ENCODE assay signal across 13 mouse cellular contexts in genomic region chr6:45544319-45544875, GRCm38 (mm10).
DNase-seq lines count a peak whose midpoint lies in the region; ATAC-seq lines count a peak whose summit lies in the region.
"Had no signal": no experiment of that assay in that cellular context is flagged by ENCODE, and none has a peak within 500 bp of the region (broad histone marks: within the 10 kb centered on the region; RNA-seq: fewer than 3 reads in every experiment).

No protein-coding gene starts in this region.

- no peaks in the 10 kb centered on the region for H3K9me3 ChIP-seq in hindbrain, embryonic 11.5 days (ENCODE audit: control insufficient read depth, low read length)
- H3K9me3 ChIP-seq in midbrain, embryonic 16.5 days (replicated peaks; ENCODE audit: control insufficient read depth, low read length, poor library complexity, severe bottlenecking) = no peaks in the 10 kb centered on the region
- H3K9me3 ChIP-seq: embryonic facial prominence, embryonic 12.5 days; heart, embryonic 15.5 days; stomach, embryonic 15.5 days had no signal

- H3K27me3 ChIP-seq in hindbrain, embryonic 11.5 days (ENCODE audit: control insufficient read depth, insufficient read depth, low read length) = no peaks in the 10 kb centered on the region
- H3K27me3 ChIP-seq in midbrain, embryonic 16.5 days (ENCODE audit: control insufficient read depth, insufficient read depth, low read depth, low read length) = no peaks in the 10 kb centered on the region
- H3K27me3 ChIP-seq: embryonic facial prominence, embryonic 12.5 days; heart, embryonic 15.5 days; stomach, embryonic 15.5 days had no signal

- H3K27ac ChIP-seq in hindbrain, embryonic 11.5 days (ENCODE audit: low read depth, low read length) = no peak overlapping the region
- H3K27ac ChIP-seq in midbrain, embryonic 16.5 days (ENCODE audit: low read length) = no peak overlapping the region
- H3K27ac ChIP-seq: embryonic facial prominence, embryonic 12.5 days; heart, embryonic 15.5 days; left cerebral cortex, adult 2 months; stomach, embryonic 15.5 days had no signal

- WGBS in hindbrain, embryonic 11.5 days = 46% methylated on average over 7 of the region's 7 CpGs
- WGBS in midbrain, embryonic 16.5 days = 21% methylated on average over 7 of the region's 7 CpGs

- H3K4me1 ChIP-seq in hindbrain, embryonic 11.5 days (replicated peaks; ENCODE audit: control insufficient read depth, insufficient read depth, low read length) = no peaks in the 10 kb centered on the region
- H3K4me1 ChIP-seq in midbrain, embryonic 16.5 days (ENCODE audit: control insufficient read depth, insufficient read depth, low read length) = peaks cover 7% of the 10 kb centered on the region
- H3K4me1 ChIP-seq: embryonic facial prominence, embryonic 12.5 days; heart, embryonic 15.5 days; stomach, embryonic 15.5 days had no signal

- H3K4me2 ChIP-seq in hindbrain, embryonic 11.5 days (replicated peaks; ENCODE audit: low read depth, low read length) = no peak overlapping the region
- H3K4me2 ChIP-seq in midbrain, embryonic 16.5 days (ENCODE audit: low read length) = 0 out of 2 replicates have a peak overlapping the region, but pooled peaks have one; percentile 12
- H3K4me2 ChIP-seq: embryonic facial prominence, embryonic 12.5 days; heart, embryonic 15.5 days; stomach, embryonic 15.5 days had no signal

- no peak overlapping the region for H3K9ac ChIP-seq in hindbrain, embryonic 11.5 days (ENCODE audit: low read depth, low read length)
- H3K9ac ChIP-seq in midbrain, embryonic 16.5 days (ENCODE audit: low read depth, low read length) = no peak overlapping the region
- H3K9ac ChIP-seq: embryonic facial prominence, embryonic 12.5 days; heart, embryonic 15.5 days; stomach, embryonic 15.5 days had no signal

- H3K36me3 ChIP-seq in hindbrain, embryonic 11.5 days (ENCODE audit: control insufficient read depth, insufficient read depth, low read length) = no peaks in the 10 kb centered on the region
- H3K36me3 ChIP-seq in midbrain, embryonic 16.5 days (ENCODE audit: control insufficient read depth, insufficient read depth, low read length) = no peaks in the 10 kb centered on the region
- H3K36me3 ChIP-seq: embryonic facial prominence, embryonic 12.5 days; heart, embryonic 15.5 days; stomach, embryonic 15.5 days had no signal

- H3K4me3 ChIP-seq in hindbrain, embryonic 11.5 days (ENCODE audit: low read depth, low read length) = no peak overlapping the region
- H3K4me3 ChIP-seq in midbrain, embryonic 16.5 days (ENCODE audit: low read depth, low read length) = no peak overlapping the region
- H3K4me3 ChIP-seq: embryonic facial prominence, embryonic 12.5 days; heart, embryonic 15.5 days; left cerebral cortex, adult 2 months; stomach, embryonic 15.5 days had no signal

- peak; percentile 86 for ATAC-seq in hindbrain, embryonic 11.5 days (ENCODE audit: low FRiP score)
- ATAC-seq in midbrain, embryonic 16.5 days = peak; percentile 58; the same call in 1 of the 2 replicates
- ATAC-seq: CD4-positive, CD25-positive, alpha-beta regulatory T cell, adult 4 months had no signal

- peak; percentile 45 for DNase-seq in brain, adult 2 months (ENCODE audit: low read depth, low spot score)
- peak; percentile 47 for DNase-seq in cerebellum, adult 9-10 months
- peak; percentile 18 for DNase-seq in hindbrain, embryonic 11.5 days (ENCODE audit: low spot score)
- no peak for DNase-seq in gastrocnemius, postnatal 25 days
- no peak for DNase-seq in heart, adult 9 months (ENCODE audit: low spot score in 2 of 2)
- DNase-seq in spleen, postnatal 14 days (ENCODE audit: low spot score in 2 of 2) = no peak
- DNase-seq: adrenal gland, postnatal 25 days had no signal

Comparison
In these comparisons a context has a peak if more than half of its experiments do, and no peak if none do; other contexts are left out.
1. DNase-seq: peak in brain, adult 2 months (single experiment), cerebellum, adult 9-10 months (single experiment) and hindbrain, embryonic 11.5 days (single experiment); none in gastrocnemius, postnatal 25 days (single experiment), heart, adult 9 months (0 of 2) and spleen, postnatal 14 days (0 of 2).